Mouse (Mus musculus): ENCODE data around the gene Zic4.

- no peak for TF ChIP-seq POLR2A (IDR thresholded peaks at IDR 0.05; ENCODE audit: extremely low read depth, insufficient read depth, low read length)
- no peak for TF ChIP-seq CTCF (IDR thresholded peaks at IDR 0.05; ENCODE audit: extremely low read depth, insufficient read depth, low read length)
Measured at GRCm38 (mm10) chr9:91386891-91387739, 24.9 kb downstream of the Zic4 start.

Data from cortical plate, adult 2 months (tissue).